Mouse (Mus musculus) MEL (cell line): ENCODE data around the gene Nr1h4. TPM values are rescaled to one million over a fixed set of nuclear protein-coding genes. Genes with fewer than 3 reads are reported as not detected.

ENCODE experiments used
- DNase-seq: peaks from one replicate; pipeline ENCODE4 v3.0.0; 2011; ENCODE audit warnings: low read depth, low spot score
- H3K27ac ChIP-seq: 2 replicates; pipeline ENCODE4 v1.5.1; 2012; ENCODE audit warnings: low read depth, mild to moderate bottlenecking, control low read depth, low read length, moderate library complexity; ENCODE audit not compliant: control insufficient read depth
- H3K27me3 ChIP-seq, 2 experiments: fragments of 150-350 bp in 1 of 2; sonication (generic) in 1 of 2; 2 replicates each; pipeline ENCODE4 v1.6.1; 2012; ENCODE audit warnings: low read length in 2 of 2, mild to moderate bottlenecking in 2 of 2, improper control_type of control experiment in 1 of 2, moderate library complexity in 1 of 2; ENCODE audit not compliant: insufficient read depth in 2 of 2, control insufficient read depth in 1 of 2
- H3K36me3 ChIP-seq, 2 experiments: 2 replicates each; pipeline ENCODE4 v1.6.1; 2012 to 2014; ENCODE audit warnings: low read length in 2 of 2, improper control_type of control experiment in 1 of 2, inconsistent platforms in 1 of 2, mild to moderate bottlenecking in 1 of 2; ENCODE audit not compliant: insufficient read depth in 2 of 2, control insufficient read depth in 1 of 2
- H3K4me1 ChIP-seq, 2 experiments: fragments of 150-350 bp in 1 of 2; sonication (generic) in 1 of 2; 2 replicates each; pipeline ENCODE4 v1.6.1; 2012; ENCODE audit warnings: low read length in 2 of 2, improper control_type of control experiment in 1 of 2, mild to moderate bottlenecking in 1 of 2; ENCODE audit not compliant: insufficient read depth in 2 of 2, control insufficient read depth in 1 of 2
- H3K4me3 ChIP-seq, 2 experiments: fragments of 150-350 bp in 1 of 2; sonication (generic) in 1 of 2; 2 replicates each; pipeline ENCODE4 v1.5.1; 2012; ENCODE audit warnings: low read depth in 2 of 2, low read length in 2 of 2, mild to moderate bottlenecking in 2 of 2, moderate library complexity in 2 of 2, control low read depth in 1 of 2, improper control_type of control experiment in 1 of 2; ENCODE audit not compliant: control insufficient read depth in 1 of 2, insufficient read depth in 1 of 2
- H3K79me2 ChIP-seq: 2 replicates; pipeline ENCODE4 v1.6.1; 2012; ENCODE audit warnings: mild to moderate bottlenecking, low read length, moderate library complexity; ENCODE audit not compliant: control insufficient read depth, poor library complexity, insufficient read depth
- H3K9ac ChIP-seq: 2 replicates; pipeline ENCODE4 v1.6.1; 2012; ENCODE audit warnings: low read depth, mild to moderate bottlenecking, control low read depth, low read length, moderate library complexity; ENCODE audit not compliant: control insufficient read depth, poor library complexity, severe bottlenecking
- H3K9me3 ChIP-seq: fragments of 150-350 bp; sonication (generic); replicated peaks from 2 replicates; pipeline ENCODE4 v1.6.1; 2012; ENCODE audit warnings: mild to moderate bottlenecking, low read length, improper control_type of control experiment, moderate library complexity; ENCODE audit not compliant: insufficient read depth
- BHLHE40 ChIP-seq: IDR thresholded peaks from 2 replicates; pipeline ENCODE4 v1.6.1; 2012; ENCODE audit warnings: low read depth, mild to moderate bottlenecking, inconsistent platforms, low read length, improper control_type of control experiment, borderline replicate concordance
- CHD1 ChIP-seq: IDR thresholded peaks from 2 replicates; pipeline ENCODE4 v1.6.1; 2012; ENCODE audit warnings: low read depth, mild to moderate bottlenecking, inconsistent platforms, low read length, improper control_type of control experiment
- E2F4 ChIP-seq: IDR thresholded peaks from 2 replicates; pipeline ENCODE4 v1.6.1; 2011; ENCODE audit warnings: low read depth, low read length, improper control_type of control experiment, borderline replicate concordance
- ELF1 ChIP-seq: IDR thresholded peaks from 2 replicates; pipeline ENCODE4 v1.6.1; 2014; ENCODE audit warnings: low read depth, mild to moderate bottlenecking, inconsistent platforms, low read length, improper control_type of control experiment, moderate library complexity
- EP300 ChIP-seq, 2 experiments: IDR thresholded peaks; 2 replicates each; pipeline ENCODE4 v1.6.1; 2011; ENCODE audit warnings: improper control_type of control experiment in 2 of 2, low read length in 2 of 2, low read depth in 1 of 2, mild to moderate bottlenecking in 1 of 2
- ETS1 ChIP-seq: IDR thresholded peaks from 2 replicates; pipeline ENCODE4 v1.6.1; 2012; ENCODE audit warnings: low read depth, mild to moderate bottlenecking, inconsistent platforms, low read length, improper control_type of control experiment, moderate library complexity
- KAT2A ChIP-seq: conservative IDR thresholded peaks from 2 replicates; pipeline ENCODE4 v1.6.1; 2012; ENCODE audit warnings: low read depth, low read length, improper control_type of control experiment, inconsistent platforms
- MAFK ChIP-seq: IDR thresholded peaks from 2 replicates; pipeline ENCODE4 v1.6.1; 2011; ENCODE audit warnings: low read depth, mild to moderate bottlenecking, low read length, improper control_type of control experiment, borderline replicate concordance
- MAZ ChIP-seq: IDR thresholded peaks from 2 replicates; pipeline ENCODE4 v1.6.1; 2012; ENCODE audit warnings: low read depth, mild to moderate bottlenecking, inconsistent platforms, low read length, improper control_type of control experiment
- MEF2A ChIP-seq: IDR thresholded peaks from 2 replicates; pipeline ENCODE4 v1.6.1; 2014; ENCODE audit warnings: low read depth, mild to moderate bottlenecking, inconsistent platforms, low read length, improper control_type of control experiment; ENCODE audit not compliant: poor library complexity, insufficient replicate concordance, severe bottlenecking; ENCODE audit errors: extremely low read depth
- MXI1 ChIP-seq: IDR thresholded peaks from 2 replicates; pipeline ENCODE4 v1.6.1; 2011; ENCODE audit warnings: mild to moderate bottlenecking, low read depth, low read length, improper control_type of control experiment
- MYB ChIP-seq: IDR thresholded peaks from 2 replicates; pipeline ENCODE4 v1.6.1; 2011; ENCODE audit warnings: mild to moderate bottlenecking, low read depth, low read length, improper control_type of control experiment
- NELFE ChIP-seq: IDR thresholded peaks from 2 replicates; pipeline ENCODE4 v1.6.1; 2011; ENCODE audit warnings: low read depth, low read length, improper control_type of control experiment
- NRF1 ChIP-seq: IDR thresholded peaks from 2 replicates; pipeline ENCODE4 v1.6.1; 2014; ENCODE audit warnings: low read depth, mild to moderate bottlenecking, inconsistent platforms, low read length, improper control_type of control experiment, moderate library complexity; ENCODE audit not compliant: poor library complexity, insufficient read depth, severe bottlenecking
- RAD21 ChIP-seq: IDR thresholded peaks from 2 replicates; pipeline ENCODE4 v1.6.1; 2011; ENCODE audit warnings: mild to moderate bottlenecking, low read depth, low read length, improper control_type of control experiment
- RCOR1 ChIP-seq: IDR thresholded peaks from 2 replicates; pipeline ENCODE4 v1.6.1; 2012; ENCODE audit warnings: low read depth, mild to moderate bottlenecking, inconsistent platforms, low read length, improper control_type of control experiment
- SMC3 ChIP-seq: IDR thresholded peaks from 2 replicates; pipeline ENCODE4 v1.6.1; 2011; ENCODE audit warnings: low read depth, low read length, improper control_type of control experiment
- TAL1 ChIP-seq: IDR thresholded peaks from 2 replicates; pipeline ENCODE4 v1.6.1; 2012; ENCODE audit warnings: mild to moderate bottlenecking, inconsistent platforms, low read length, moderate library complexity, mixed read lengths
- TCF12 ChIP-seq: IDR thresholded peaks from 2 replicates; pipeline ENCODE4 v1.6.1; 2014; ENCODE audit warnings: low read depth, mild to moderate bottlenecking, inconsistent platforms, low read length, improper control_type of control experiment, moderate library complexity
- UBTF ChIP-seq: IDR thresholded peaks from 2 replicates; pipeline ENCODE4 v1.6.1; 2012; ENCODE audit warnings: low read depth, mild to moderate bottlenecking, inconsistent platforms, low read length, improper control_type of control experiment, moderate library complexity, borderline replicate concordance; ENCODE audit not compliant: insufficient read depth
- USF1 ChIP-seq: IDR thresholded peaks from 2 replicates; pipeline ENCODE4 v1.6.1; 2014; ENCODE audit warnings: low read depth, mild to moderate bottlenecking, inconsistent platforms, low read length, improper control_type of control experiment, moderate library complexity
- ZKSCAN1 ChIP-seq: IDR thresholded peaks from 2 replicates; pipeline ENCODE4 v1.6.1; 2012; ENCODE audit warnings: low read depth, mild to moderate bottlenecking, inconsistent platforms, low read length, improper control_type of control experiment, moderate library complexity
- ZNF384 ChIP-seq: IDR thresholded peaks from 2 replicates; pipeline ENCODE4 v1.6.1; 2012; ENCODE audit warnings: low read depth, mild to moderate bottlenecking, inconsistent platforms, low read length, improper control_type of control experiment
- polyA plus RNA-seq, 2 experiments: library from polyadenylated mRNA; stranded (reverse) in 1 of 2; unstranded in 1 of 2; fragments of >175 nt in 1 of 2; fragments of >200 nt in 1 of 2; gene quantifications; 2 replicates each; pipeline versions ENCODE4 v1.2.1 to v1.2.4; 2012; ENCODE audit warnings: low replicate concordance in 2 of 2, low read depth in 1 of 2; ENCODE audit not compliant: insufficient read length in 2 of 2, insufficient read depth in 1 of 2, missing spikeins in 1 of 2
- total RNA-seq: library from RNA; depleted of rRNA; stranded (reverse); fragments of 300-350 nt; gene quantifications from 2 replicates; pipeline ENCODE4 v1.2.3, GENCODE M21; 2012

Gene Nr1h4
- total and polyA plus RNA-seq, 3 experiments, result not detected

DNA sequence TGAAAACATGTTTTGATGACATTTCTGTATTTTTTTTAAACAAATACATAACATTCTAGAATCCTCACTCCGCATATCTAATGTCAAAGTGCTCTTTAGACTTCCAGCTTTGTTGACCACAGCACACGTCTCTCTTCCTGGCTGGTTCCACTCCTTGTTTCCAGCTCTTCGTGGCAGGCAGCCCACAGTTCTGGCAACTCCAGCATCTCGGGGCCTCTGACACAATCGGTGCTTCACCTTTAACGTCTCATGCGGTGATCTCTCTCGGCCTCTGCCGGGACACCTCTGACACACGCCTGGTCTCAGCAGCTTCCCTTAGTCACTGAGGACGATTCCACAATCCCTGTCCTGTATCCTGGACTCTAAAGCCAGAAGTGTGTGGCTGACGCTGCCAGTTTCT is 95.4 kb downstream of the Nr1h4 start:
- no peak overlapping the region for H3K4me3 ChIP-seq
- peaks cover 0 to 2% of the 10 kb centered on the region in 2 experiments; a peak in 2 of 4 replicates for H3K36me3 ChIP-seq
- no peak overlapping the region for H3K9ac ChIP-seq
- no peak for DNase-seq
- peaks cover 3 to 5% of the 10 kb centered on the region in 2 experiments; a peak in 3 of 4 replicates for H3K4me1 ChIP-seq
- H3K27me3 ChIP-seq, result no peaks in the 10 kb centered on the region
- no peak overlapping the region for H3K27ac ChIP-seq
- no peak for TF ChIP-seq EP300 (IDR thresholded peaks at IDR 0.05; ENCODE audit: low read depth in 1 of 2, low read length in 2 of 2)
- TF ChIP-seq UBTF, result no peak
- TF ChIP-seq E2F4, result no peak
- TF ChIP-seq ETS1, result no peak
- TF ChIP-seq MXI1, result no peak
- TF ChIP-seq KAT2A, result no peak
- TF ChIP-seq MEF2A, result no peak
- no peak for TF ChIP-seq SMC3
- TF ChIP-seq RCOR1, result no peak
- TF ChIP-seq ZKSCAN1, result no peak
- no peak for TF ChIP-seq NRF1
- TF ChIP-seq RAD21, result no peak
- no peak for TF ChIP-seq USF1
- no peaks in the 10 kb centered on the region for H3K79me2 ChIP-seq
- H3K9me3 ChIP-seq, result no peaks in the 10 kb centered on the region

- peaks cover 0 to 2% of the 10 kb centered on the region in 2 experiments; a peak in 2 of 4 replicates for H3K36me3 ChIP-seq
- DNase-seq, result no peak
- H3K27ac ChIP-seq, result no peak overlapping the region
- H3K27me3 ChIP-seq, result no peaks in the 10 kb centered on the region
- H3K79me2 ChIP-seq, result no peaks in the 10 kb centered on the region
- H3K4me1 ChIP-seq, result peaks cover 1 to 5% of the 10 kb centered on the region in 2 experiments; a peak in 3 of 4 replicates
- no peaks in the 10 kb centered on the region for H3K9me3 ChIP-seq
- no peak overlapping the region for H3K4me3 ChIP-seq
- no peak overlapping the region for H3K9ac ChIP-seq
- no peak for TF ChIP-seq TCF12
- no peak for TF ChIP-seq ZNF384
- TF ChIP-seq TAL1, result no peak
- TF ChIP-seq ZKSCAN1, result no peak
- no peak for TF ChIP-seq MAZ
- TF ChIP-seq NELFE, result no peak
- no peak for TF ChIP-seq CHD1
- TF ChIP-seq KAT2A, result no peak
- TF ChIP-seq NRF1, result no peak
- TF ChIP-seq ELF1, result no peak
- TF ChIP-seq MYB, result no peak
- TF ChIP-seq MXI1, result no peak
- TF ChIP-seq RAD21, result no peak
- TF ChIP-seq MAFK, result no peak
- TF ChIP-seq BHLHE40, result no peak
Measured at GRCm38 (mm10) chr10:89437472-89437871, 95.9 kb downstream of the Nr1h4 start.
